Mouse (Mus musculus) intestine, embryonic 15.5 days (tissue): ENCODE data around the gene Rcn3. TPM values are rescaled to one million over a fixed set of nuclear protein-coding genes. Genes with fewer than 3 reads are reported as not detected.
A peak's percentile ranks its signal among the peaks of the same experiment; 100 is the strongest.

Source experiments
- microRNA counts: library from miRNA; unstranded; fragments of <30 nt; microRNA quantifications from one replicate; lab custom pipeline; 2016
- polyA plus RNA-seq: library from polyadenylated mRNA; unstranded; fragments of >200 nt; fragmentation: Nextera tagmentation; extraction: Ambion mirVana; gene quantifications from 2 replicates; pipeline ENCODE4 v1.2.1, GENCODE M21; 2015

The Rcn3 gene
- polyA plus RNA-seq, 1 experiment from 2014 or later, result 265 TPM

MicroRNAs encoded within 50 kb of the gene (microRNA counts, 519-probe panel; counts per million panel counts)
- 2,651 counts per million, percentile 69 among the panel's probes with 10 or more counts for microRNA mmu-miR-150 (lab: Ali Mortazavi, UCI)

Other genes starting within 250 kb of the Rcn3 start
- 112 and 116 TPM in 2 replicates for gene Akt1s1, start 243.2 kb downstream of the Rcn3 start, polyA plus RNA-seq
- 71.0 and 71.3 TPM in 2 replicates for gene Tbc1d17, start 243.1 kb downstream of the Rcn3 start, polyA plus RNA-seq
- 25.9 and 29.0 TPM in 2 replicates for gene Pnkp, start 235.1 kb downstream of the Rcn3 start, polyA plus RNA-seq
- 239 and 253 TPM in 2 replicates for gene Ptov1, start 222.4 kb downstream of the Rcn3 start, polyA plus RNA-seq
- 88.2 and 91.8 TPM in 2 replicates for gene Med25, start 199.5 kb downstream of the Rcn3 start, polyA plus RNA-seq
- gene Fuz, start 196.1 kb downstream of the Rcn3 start, polyA plus RNA-seq, result 17.0 and 18.8 TPM in 2 replicates
- 60.1 and 65.0 TPM in 2 replicates for gene Ap2a1, start 162.7 kb downstream of the Rcn3 start, polyA plus RNA-seq
- gene Tsks, start 149.0 kb downstream of the Rcn3 start, polyA plus RNA-seq, result 0.14 TPM in 1 of 2 replicates, not detected in the other
- gene Cpt1c, start 117.4 kb downstream of the Rcn3 start, polyA plus RNA-seq, result 16.1 and 16.5 TPM in 2 replicates
- gene Prmt1, start 105.7 kb downstream of the Rcn3 start, polyA plus RNA-seq, result 449 and 456 TPM in 2 replicates
- 89.9 and 99.6 TPM in 2 replicates for gene Irf3, start 94.6 kb downstream of the Rcn3 start, polyA plus RNA-seq
- gene Bcl2l12, start 93.5 kb downstream of the Rcn3 start, polyA plus RNA-seq, result 37.3 and 43.6 TPM in 2 replicates
- gene Scaf1, start 75.9 kb downstream of the Rcn3 start, polyA plus RNA-seq, result 32.0 and 33.6 TPM in 2 replicates
- 57.6 and 61.0 TPM in 2 replicates for gene Rras, start 74.3 kb downstream of the Rcn3 start, polyA plus RNA-seq
- 7.1 and 8.7 TPM in 2 replicates for gene Prr12, start 39.3 kb downstream of the Rcn3 start, polyA plus RNA-seq
- gene Nosip, start 29.8 kb downstream of the Rcn3 start, polyA plus RNA-seq, result 49.5 and 50.5 TPM in 2 replicates
- 29.2 and 29.5 TPM in 2 replicates for gene Prrg2, start 29.5 kb downstream of the Rcn3 start, polyA plus RNA-seq
- gene Fcgrt, start 11.6 kb upstream of the Rcn3 start, polyA plus RNA-seq, result 153 and 168 TPM in 2 replicates
- gene Rps11, start 32.2 kb upstream of the Rcn3 start, polyA plus RNA-seq, result 1,711 TPM in 2 replicates
- 1,301 and 1,445 TPM in 2 replicates for gene Rpl13a, start 36.5 kb upstream of the Rcn3 start, polyA plus RNA-seq
- gene Gm45713, start 44.0 kb upstream of the Rcn3 start, polyA plus RNA-seq, result 0.24 and 0.28 TPM in 2 replicates
- 1.8 and 2.0 TPM in 2 replicates for gene Flt3l, start 44.2 kb upstream of the Rcn3 start, polyA plus RNA-seq
- gene Pih1d1, start 62.1 kb upstream of the Rcn3 start, polyA plus RNA-seq, result 94.1 and 98.9 TPM in 2 replicates
- gene Aldh16a1, start 62.4 kb upstream of the Rcn3 start, polyA plus RNA-seq, result 79.0 and 87.3 TPM in 2 replicates
- 0.13 and 0.15 TPM in 2 replicates for gene Slc17a7, start 71.7 kb upstream of the Rcn3 start, polyA plus RNA-seq
- gene Gfy, start 87.3 kb upstream of the Rcn3 start, polyA plus RNA-seq, result not detected in 2 replicates
- not detected in 2 replicates for gene Pth2, start 88.8 kb upstream of the Rcn3 start, polyA plus RNA-seq
- gene Ccdc155, start 112.7 kb upstream of the Rcn3 start, polyA plus RNA-seq, result 0.61 and 0.69 TPM in 2 replicates
- 1.0 and 1.1 TPM in 2 replicates for gene Dkkl1, start 119.9 kb upstream of the Rcn3 start, polyA plus RNA-seq
- gene Tead2, start 123.5 kb upstream of the Rcn3 start, polyA plus RNA-seq, result 93.2 and 97.0 TPM in 2 replicates
- gene Cd37, start 146.9 kb upstream of the Rcn3 start, polyA plus RNA-seq, result 3.5 and 3.6 TPM in 2 replicates
- gene Slc6a16, start 148.9 kb upstream of the Rcn3 start, polyA plus RNA-seq, result not detected in 2 replicates
- not detected in 2 replicates for gene Slc6a21, start 185.3 kb upstream of the Rcn3 start, polyA plus RNA-seq
- 20.4 and 29.1 TPM in 2 replicates for gene Trpm4, start 241.6 kb upstream of the Rcn3 start, polyA plus RNA-seq
- gene Hrc, start 243.1 kb upstream of the Rcn3 start, polyA plus RNA-seq, result 0.97 and 1.2 TPM in 2 replicates